Mouse (Mus musculus): ENCODE measurements around the gene Olfr224.
"Not testable (repeated sequence)": the region's sequence is repeated elsewhere in the genome, so short reads cannot be mapped to it uniquely, and the experiment has no call there.

Gene Olfr224

GRCm38 (mm10) chr11:58570405-58570804 lies at the start of gene Olfr224:
Gene Olfr224 (minus strand): TSS chr11:58570553.
- in situ Hi-C loops (cut with MboI; ENCODE audit: unreplicated experiment in 2 of 2) = no loop called here

- in situ Hi-C loops (cut with MboI; ENCODE audit: unreplicated experiment in 2 of 2) = no loop called here
Observed at GRCm38 (mm10) chr11:58618793-58619192, 48.4 kb upstream of the Olfr224 start.

DNA sequence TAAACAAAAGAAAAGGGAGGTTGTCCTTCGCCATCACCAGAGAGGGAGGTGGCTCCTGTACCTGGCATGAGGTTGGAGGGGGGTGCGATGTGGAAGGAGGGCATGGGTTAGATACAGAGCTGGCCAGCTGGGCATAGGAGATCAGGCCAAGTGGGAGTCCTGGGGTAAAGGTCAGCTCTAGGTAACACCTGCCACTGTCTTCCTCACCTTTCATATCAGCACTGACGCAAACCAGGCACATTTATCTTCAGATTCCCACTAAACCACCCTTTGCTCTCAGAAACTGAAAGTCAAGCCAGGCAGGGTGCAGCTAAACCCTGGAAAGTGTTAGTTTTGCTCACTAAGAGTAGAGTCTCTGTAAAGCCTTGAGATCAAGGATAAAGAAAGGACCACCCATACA lies 48.0 kb upstream of the Olfr224 start:
- in situ Hi-C loops (cut with MboI; ENCODE audit: unreplicated experiment in 2 of 2) = no loop called here

- in situ Hi-C loops (cut with MboI; ENCODE audit: unreplicated experiment in 2 of 2) = no loop called here
Observed at GRCm38 (mm10) chr11:58615975-58616374, 45.6 kb upstream of the Olfr224 start, which contains the start of gene 2210407C18Rik. Gene 2210407C18Rik (minus strand): TSS chr11:58616075.

GRCm38 (mm10) chr11:58614526-58614925 lies 44.2 kb upstream of the Olfr224 start:
- in situ Hi-C loops (cut with MboI; ENCODE audit: unreplicated experiment in 2 of 2) = no loop called here

GRCm38 (mm10) chr11:58613359-58613758 lies 43.0 kb upstream of the Olfr224 start:
- in situ Hi-C loops (cut with MboI; ENCODE audit: unreplicated experiment in 2 of 2) = no loop called here

DNA sequence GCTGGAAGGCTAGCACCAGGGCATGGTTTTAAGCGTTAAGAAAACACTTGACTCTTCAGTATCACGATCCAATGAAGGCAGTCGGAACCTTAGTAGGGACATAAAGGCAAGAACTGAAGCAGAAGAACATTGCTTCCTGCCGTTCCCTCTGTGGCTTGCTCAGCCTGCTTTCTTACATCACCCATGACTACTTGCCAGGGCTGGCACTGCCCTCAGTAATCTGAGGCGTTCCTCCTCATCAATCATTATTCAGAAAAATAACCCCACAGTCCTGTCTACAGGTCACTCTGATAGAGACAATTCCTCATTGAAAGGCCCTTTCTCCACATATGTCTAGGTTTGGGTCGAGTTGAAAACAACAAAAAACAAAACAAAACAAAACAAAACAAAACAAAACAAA lies 36.7 kb upstream of the Olfr224 start:
- in situ Hi-C loops (cut with MboI; ENCODE audit: unreplicated experiment in 2 of 2) = no loop called here

DNA sequence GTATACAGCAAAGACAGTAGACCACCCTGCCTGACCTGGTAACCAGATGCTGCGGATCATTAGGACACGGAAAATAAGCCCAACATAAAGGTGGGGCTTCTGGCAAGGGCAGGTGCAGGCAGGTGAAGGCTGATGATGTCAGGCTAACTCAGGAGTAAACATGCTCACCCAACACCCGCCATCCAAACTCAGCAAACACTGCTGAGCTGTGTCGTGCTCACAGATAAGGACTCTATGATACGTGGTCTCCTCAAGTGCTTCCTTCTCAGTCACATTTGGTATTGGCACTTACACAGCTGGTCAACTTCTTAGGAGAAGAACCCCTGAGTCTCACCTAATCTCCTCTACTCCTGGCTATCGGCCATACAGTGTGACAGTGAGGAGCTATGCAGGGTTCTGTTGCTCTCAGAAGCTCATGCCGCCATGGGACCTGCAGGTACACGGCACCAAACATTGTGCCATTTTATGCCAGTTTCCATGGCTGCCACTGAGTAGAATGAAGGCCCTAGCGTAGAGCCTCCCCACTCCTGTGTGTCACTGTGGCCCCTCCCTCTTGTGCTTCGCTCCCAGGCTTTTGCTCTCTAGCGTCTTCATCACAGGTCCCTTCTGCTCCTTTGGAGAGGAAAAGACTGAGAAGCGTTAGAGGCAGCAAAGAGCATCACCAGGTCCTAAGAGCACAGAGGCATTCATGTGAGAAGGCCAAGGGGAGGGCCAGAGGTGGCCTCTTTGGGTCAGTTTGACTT lies 36.0 kb upstream of the Olfr224 start:
- in situ Hi-C loops (cut with MboI; ENCODE audit: unreplicated experiment in 2 of 2) = no loop called here

- in situ Hi-C loops (cut with MboI; ENCODE audit: unreplicated experiment in 2 of 2) = no loop called here
Observed at GRCm38 (mm10) chr11:58605228-58605627, 34.9 kb upstream of the Olfr224 start.

GRCm38 (mm10) chr11:58604688-58605087 lies 34.3 kb upstream of the Olfr224 start:
- in situ Hi-C loops (cut with MboI; ENCODE audit: unreplicated experiment in 2 of 2) = no loop called here

DNA sequence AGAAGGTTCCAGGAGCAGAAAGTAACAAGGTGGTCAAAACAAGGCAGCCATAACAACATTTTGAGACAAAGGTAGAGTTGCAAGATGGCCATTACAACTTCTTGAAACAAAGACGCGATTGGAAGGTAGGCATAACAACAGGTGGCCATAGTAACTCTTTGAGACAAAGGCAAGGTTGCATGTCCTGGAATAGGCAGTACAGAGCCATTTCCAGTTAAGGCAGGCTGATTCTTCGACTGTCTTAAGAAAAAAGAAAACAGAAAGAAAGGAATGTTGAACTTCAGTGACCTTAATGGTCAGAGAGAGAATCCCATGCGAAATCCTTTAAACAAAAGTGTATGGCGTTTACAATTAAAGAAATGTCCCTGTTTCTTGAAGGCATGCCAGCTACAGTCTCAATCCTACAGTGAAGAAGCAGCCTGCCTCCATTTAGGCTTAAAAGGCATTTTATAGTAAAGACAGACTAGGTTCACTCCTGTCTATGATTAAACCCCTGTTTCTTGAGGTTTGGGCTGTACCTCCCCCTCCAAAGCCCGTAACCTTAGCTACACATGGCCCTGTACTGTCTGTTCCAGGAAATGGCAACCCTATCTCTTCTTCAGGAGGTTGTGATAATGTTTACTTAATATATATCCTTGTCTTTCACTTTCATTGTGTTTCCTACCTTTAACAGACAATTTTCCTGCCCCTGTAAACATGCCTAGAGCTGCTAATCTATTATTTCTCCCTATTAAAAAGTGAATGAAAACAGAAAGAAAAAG lies 32.6 kb upstream of the Olfr224 start:
- in situ Hi-C loops (cut with MboI; ENCODE audit: unreplicated experiment in 2 of 2) = no loop called here

DNA sequence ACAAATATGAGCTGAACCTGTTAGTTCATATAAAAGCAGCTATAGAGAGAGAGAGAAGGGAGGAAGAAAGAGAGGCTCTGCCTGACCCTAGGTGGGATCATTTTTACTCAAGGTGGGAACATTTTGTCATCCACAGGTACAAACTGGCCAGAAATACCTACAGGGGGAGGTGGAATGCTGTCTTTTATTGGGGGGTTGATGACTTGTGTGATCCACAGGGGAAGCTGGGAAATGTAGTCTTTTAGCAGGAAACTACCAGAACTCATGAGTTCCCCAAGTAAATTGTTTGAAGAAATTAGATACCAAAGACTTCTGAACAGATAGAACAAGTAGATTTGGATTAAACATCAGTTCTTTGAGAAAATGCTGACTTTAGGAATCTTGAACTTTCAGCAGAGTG lies 31.7 kb upstream of the Olfr224 start:
- in situ Hi-C loops (cut with MboI; ENCODE audit: unreplicated experiment in 2 of 2) = no loop called here

DNA sequence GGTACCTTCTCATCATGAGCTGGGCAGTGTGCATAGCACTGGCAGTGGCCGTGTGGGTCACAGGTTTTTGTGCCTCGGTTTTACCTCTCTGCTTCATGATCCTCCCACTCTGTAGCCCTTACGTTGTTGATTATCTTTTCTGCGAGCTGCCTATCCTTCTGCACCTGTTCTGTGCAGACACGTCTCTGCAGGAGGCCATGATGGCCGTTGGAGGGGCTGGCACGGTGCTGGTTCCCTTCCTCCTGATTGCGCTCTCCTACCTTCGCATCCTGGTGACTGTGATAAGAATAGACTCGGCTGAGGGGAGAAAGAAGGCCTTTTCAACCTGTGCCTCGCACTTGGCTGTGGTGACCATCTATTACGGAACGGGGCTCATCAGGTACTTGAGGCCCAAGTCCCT lies 27.5 kb upstream of the Olfr224 start:
- in situ Hi-C loops (cut with MboI; ENCODE audit: unreplicated experiment in 2 of 2) = no loop called here

DNA sequence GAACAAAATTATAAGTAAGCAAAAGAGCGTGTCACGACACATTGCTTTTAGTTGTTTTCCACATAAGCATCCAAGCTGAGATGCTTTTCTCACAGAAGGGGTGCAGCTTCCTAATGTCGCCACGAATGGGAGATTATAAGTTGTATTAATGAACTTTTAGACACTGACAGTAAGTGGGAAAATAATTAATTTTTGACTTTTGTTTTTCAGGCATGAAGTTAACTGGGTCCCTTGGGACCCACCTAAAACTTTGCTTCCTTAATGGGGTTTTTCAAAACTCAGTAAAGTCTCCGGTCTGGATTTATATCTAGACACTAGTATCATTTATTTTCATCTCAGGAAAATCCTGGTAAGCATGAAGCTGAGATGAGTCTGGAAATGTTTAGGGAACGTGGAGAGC lies 24.5 kb upstream of the Olfr224 start, which contains the start of gene Olfr324:
Gene Olfr324 (plus strand): TSS at position 301 of the 400 bp plus-strand sequence.
- in situ Hi-C loops (cut with MboI; ENCODE audit: unreplicated experiment in 2 of 2) = no loop called here

DNA sequence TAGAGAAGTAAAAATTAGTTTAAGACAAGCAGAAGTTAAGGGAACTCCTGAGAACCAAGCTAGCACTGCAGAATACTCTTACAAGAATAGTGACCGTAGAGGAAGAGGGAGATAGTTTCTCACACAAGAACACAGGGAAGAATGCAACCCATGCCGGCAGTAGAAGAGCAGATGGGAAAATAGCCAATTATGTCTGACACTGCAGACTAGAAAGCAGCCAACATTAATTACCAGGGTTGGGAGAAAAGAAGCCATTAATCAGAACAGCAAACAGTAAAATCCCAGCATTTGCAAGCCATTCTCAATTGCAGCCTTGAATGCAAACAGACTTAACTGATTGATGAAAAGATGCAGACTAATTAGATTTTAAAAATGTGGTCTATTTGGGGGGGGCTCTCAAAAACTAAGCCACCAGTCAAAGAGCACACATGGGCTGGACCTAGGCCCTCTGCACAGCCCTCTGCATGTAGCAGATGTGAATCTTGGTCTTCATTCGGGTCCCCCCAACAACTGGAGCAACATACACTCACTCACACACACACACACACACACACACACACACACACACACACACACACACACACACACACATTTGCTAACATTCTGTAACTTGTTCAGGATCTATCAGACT lies 18.4 kb upstream of the Olfr224 start:
- in situ Hi-C loops (cut with MboI; ENCODE audit: unreplicated experiment in 2 of 2) = no loop called here

GRCm38 (mm10) chr11:58587898-58588348 lies 17.6 kb upstream of the Olfr224 start:
- in situ Hi-C loops (cut with MboI; ENCODE audit: unreplicated experiment in 2 of 2) = no loop called here

GRCm38 (mm10) chr11:58578636-58579035 lies 8.3 kb upstream of the Olfr224 start:
- in situ Hi-C loops (cut with MboI; ENCODE audit: unreplicated experiment in 2 of 2) = no loop called here

GRCm38 (mm10) chr11:58577430-58577829 lies 7.1 kb upstream of the Olfr224 start, which contains the start of gene Olfr325:
Gene Olfr325 (plus strand): TSS chr11:58577730.
- in situ Hi-C loops (cut with MboI; ENCODE audit: unreplicated experiment in 2 of 2) = no loop called here

GRCm38 (mm10) chr11:58555536-58555935 lies 14.8 kb downstream of the Olfr224 start, which contains the start of gene Olfr328:
Gene Olfr328 (minus strand): TSS chr11:58555636.
- in situ Hi-C loops (cut with MboI; ENCODE audit: unreplicated experiment in 2 of 2) = no loop called here

DNA sequence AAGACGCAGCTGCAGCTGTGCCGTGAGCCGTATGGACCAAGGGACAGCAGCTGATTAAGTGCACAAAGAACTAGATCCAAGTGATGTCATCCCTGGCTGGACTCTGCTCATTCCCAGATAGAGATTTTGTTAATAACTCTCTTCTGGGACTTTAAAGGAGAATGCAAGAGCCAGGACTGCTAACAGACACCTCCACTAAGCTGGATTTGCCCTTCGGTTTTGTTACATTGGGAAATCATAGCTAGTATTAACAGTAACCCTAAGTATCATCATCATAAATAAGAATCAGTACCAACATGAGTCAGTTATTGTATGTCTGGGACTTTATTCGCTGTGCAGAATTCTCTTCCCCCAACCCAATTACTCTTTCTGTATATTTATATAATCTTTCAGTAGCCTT lies 24.0 kb downstream of the Olfr224 start, which contains the start of gene Olfr329-ps:
Gene Olfr329-ps (minus strand): TSS at position 101 of the 400 bp plus-strand sequence.
- in situ Hi-C loops (cut with MboI; ENCODE audit: unreplicated experiment in 2 of 2) = no loop called here

DNA sequence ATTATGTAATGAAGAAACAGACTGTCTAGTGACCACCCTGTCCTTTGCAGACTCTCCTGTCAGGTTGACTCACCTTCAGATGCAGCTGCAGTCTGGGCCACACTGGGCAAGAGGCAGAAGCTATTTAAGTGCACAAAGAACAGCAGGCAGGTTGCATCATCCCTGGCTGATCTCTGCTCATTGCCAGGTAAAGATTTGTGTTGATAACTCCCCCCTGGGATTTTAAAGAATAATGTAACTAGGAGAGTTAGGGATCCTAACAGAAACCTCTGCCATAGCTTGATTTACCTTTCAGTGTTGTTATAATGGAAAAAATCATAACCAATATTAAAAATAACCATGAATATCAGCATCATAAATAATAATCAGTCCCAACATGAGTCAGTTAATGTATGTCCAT lies 35.6 kb downstream of the Olfr224 start, which contains the start of gene Olfr330:
Gene Olfr330 (minus strand): TSS at position 101 of the 400 bp plus-strand sequence.
- in situ Hi-C loops (cut with MboI; ENCODE audit: unreplicated experiment in 2 of 2) = not testable (repeated sequence)

Data from v-Abl transformed pro-B cells (cell line).